Mouse (Mus musculus) ovary, postnatal 36 days (tissue): Measurements from ENCODE around the gene Sdk2.

Experiments used
- DNase-seq: peaks from one replicate; pipeline ENCODE4 v3.0.0; 2022; ENCODE audit warnings: low spot score, mixed read lengths

The Sdk2 gene

DNA sequence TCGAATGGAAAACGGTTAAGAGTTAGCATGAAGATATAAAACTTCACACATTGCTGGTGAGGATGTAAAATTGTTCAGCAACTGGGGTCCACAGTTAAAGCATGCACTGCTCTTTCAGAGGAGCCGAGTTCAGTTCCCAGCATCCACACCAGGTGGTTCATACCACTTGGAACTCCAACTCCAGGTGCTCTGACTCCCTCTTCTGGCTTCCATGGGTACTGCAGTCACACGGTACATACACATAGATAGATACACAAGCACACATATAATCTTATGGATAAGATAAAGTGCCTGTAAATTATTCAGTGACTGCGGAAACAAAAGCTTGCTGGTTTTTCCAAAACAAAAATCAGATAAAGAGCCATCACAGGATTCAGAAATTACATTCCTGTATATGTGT lies 19.9 kb downstream of the Sdk2 start:
- no peak for DNase-seq

- no peak for DNase-seq
These were observed 22.5 kb downstream of the Sdk2 start for GRCm38 (mm10) chr11:114044373-114044772.

DNA sequence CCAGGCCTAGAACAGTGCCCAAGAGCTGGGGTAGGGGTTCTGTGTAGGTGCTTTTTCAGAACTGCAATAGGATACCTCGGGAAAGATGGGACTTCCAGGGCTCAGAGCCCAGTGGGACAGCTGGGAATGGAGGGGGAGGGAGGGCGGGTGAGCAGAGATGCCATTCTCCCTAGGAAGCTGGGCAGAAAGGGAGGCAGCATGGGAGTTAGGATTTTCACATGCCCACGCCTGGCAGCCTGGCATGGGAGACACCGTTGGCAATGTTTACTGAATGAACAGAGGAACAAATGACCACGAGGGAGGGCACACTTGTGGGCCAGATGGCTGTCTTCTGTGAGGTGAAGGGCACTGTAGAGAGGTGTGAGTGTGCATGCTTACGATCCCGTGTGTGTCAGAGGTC lies 23.3 kb downstream of the Sdk2 start:
- no peak for DNase-seq

GRCm38 (mm10) chr11:114040391-114041035 lies 26.3 kb downstream of the Sdk2 start:
- DNase-seq: no peak

DNA sequence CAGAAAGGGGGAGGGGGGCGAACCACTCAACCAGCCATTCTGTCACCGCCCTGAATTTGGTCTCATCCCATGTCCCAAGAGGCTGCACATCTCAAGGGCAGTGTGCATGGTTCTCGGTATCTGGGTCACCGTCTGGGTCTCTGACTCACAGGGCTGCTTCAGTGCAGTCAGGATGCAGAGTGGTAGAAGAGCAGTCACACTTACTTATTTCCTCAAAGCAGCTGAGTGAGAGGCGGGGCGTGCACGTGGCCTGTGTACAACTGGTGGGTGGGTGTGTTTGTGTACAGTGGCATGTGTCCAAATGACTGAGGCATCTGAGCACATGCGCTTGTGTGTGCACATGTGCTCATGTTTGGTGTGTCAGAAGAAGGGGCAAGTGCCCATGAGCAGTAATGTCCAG lies 28.8 kb downstream of the Sdk2 start:
- DNase-seq: no peak

DNA sequence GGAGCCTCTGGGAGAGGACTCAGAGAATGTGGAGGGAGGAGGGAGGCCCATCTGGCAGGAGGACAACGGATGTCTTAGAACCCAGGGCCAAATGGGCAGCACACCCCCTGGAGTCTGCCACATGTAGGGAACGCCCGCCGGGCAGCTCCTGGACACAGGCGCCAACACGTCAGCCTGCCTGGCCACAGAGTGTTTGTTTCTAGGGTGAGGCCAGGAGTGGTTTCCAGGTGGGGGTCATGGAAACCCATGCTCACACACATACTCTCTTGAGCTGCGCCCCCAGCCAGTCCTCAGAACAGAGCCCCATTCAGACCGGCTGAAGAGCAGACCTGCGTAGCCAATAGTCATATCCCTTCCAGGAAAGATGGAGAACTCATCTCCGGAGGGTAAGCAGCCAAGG lies 35.4 kb downstream of the Sdk2 start:
- no peak for DNase-seq

GRCm38 (mm10) chr11:114030214-114030613 lies 36.6 kb downstream of the Sdk2 start:
- DNase-seq: no peak

- no peak for DNase-seq
These were observed 38.3 kb downstream of the Sdk2 start for GRCm38 (mm10) chr11:114028512-114028911.

DNA sequence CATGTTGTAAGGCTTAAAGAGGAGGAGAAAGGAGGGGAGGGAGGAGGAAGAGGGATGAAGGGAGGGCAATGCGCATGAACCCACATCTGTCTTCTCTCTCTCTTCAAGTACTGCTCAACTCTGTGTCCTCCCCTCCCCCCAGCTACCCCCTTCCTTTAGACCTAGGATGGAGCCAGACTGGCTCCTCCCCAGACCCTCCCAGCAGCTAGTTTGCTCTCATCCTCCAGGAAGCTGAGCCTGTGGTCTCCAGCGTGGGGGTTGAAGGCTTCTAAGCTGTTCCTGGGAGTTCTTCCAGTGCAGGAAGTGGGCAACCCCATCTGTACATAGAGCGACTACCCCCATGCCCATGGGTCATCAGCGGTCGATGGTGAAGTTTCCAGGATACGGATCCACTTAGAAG lies 38.8 kb downstream of the Sdk2 start:
- no peak for DNase-seq

GRCm38 (mm10) chr11:114025056-114025455 lies 41.8 kb downstream of the Sdk2 start:
- DNase-seq: no peak

GRCm38 (mm10) chr11:114023965-114024364 lies 42.9 kb downstream of the Sdk2 start:
- DNase-seq: no peak

- no peak for DNase-seq
These were observed 44.7 kb downstream of the Sdk2 start for GRCm38 (mm10) chr11:114022166-114022565.

- no peak for DNase-seq
These were observed 47.8 kb downstream of the Sdk2 start for GRCm38 (mm10) chr11:114019087-114019486.

DNA sequence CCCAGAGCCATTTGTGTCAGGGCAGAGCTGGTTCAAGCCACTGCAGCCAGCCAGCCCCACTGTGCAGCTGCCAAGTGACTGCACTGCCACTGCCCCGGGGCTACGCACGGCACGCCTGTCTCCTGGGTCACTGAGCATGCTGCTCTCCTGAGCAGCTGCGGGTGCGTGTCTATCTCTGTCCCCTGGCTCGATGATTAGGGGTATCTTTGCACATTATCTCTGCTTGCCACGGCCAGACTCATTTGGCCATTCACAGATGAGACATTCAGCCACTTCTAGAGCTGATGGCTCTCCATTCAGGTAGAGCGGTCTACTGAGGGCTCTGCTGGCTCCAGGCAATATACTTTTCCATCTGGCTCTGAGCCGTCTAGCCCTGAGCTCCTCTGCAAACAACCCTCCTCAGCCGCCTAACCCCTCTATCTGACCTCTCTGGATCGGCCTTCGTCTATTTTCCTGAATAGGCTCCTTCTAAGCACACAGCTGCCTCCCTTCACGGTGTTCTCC lies 49.9 kb downstream of the Sdk2 start:
- DNase-seq: peak; percentile 14

- DNase-seq: no peak
These were observed 50.5 kb downstream of the Sdk2 start for GRCm38 (mm10) chr11:114016108-114016888.

- DNase-seq: no peak
These were observed 55.3 kb downstream of the Sdk2 start for GRCm38 (mm10) chr11:114011523-114011922.

DNA sequence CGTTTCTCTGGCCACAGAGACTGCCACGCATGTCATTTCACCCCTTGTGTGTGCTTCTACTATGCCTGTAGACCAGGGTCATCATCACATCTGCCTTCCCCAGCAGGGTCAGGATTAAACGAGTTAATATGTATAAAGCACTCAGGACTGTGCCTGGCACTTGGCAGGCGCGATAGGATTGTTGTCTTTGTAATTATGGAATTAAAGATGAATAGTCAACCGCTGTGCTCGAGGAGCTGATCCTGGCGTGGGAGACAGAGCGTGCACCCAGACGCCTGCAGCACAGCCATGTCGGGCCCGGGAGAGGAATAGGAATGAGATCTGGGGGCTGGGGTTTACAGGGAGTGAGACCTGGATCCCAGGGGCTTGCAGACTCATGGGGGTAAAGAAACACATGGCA lies 61.0 kb downstream of the Sdk2 start:
- DNase-seq: no peak

- no peak for DNase-seq
These were observed 62.2 kb downstream of the Sdk2 start for GRCm38 (mm10) chr11:114004651-114005050.

GRCm38 (mm10) chr11:114003195-114003594 lies 63.7 kb downstream of the Sdk2 start:
- no peak for DNase-seq

GRCm38 (mm10) chr11:114000051-114000450 lies 66.8 kb downstream of the Sdk2 start:
- DNase-seq: no peak

DNA sequence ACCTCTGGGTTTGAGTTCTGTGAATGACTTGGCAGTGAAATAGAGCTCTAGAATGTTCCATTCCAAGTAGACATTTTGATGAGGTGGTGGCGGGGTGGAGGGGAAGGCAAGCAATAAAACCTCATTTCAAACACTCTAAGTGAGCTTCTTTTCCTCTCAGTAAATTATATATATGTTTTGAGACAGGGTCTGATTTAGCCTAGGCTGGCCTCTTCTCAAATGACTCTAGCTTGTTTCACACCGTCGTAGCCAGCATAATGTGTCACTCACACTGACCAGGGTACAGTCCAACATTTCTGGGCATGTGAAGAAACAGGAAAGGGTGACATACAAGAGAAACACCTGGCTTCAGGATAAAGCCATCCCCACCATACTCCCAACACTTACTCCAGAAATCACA lies 68.1 kb downstream of the Sdk2 start:
- DNase-seq: no peak

DNA sequence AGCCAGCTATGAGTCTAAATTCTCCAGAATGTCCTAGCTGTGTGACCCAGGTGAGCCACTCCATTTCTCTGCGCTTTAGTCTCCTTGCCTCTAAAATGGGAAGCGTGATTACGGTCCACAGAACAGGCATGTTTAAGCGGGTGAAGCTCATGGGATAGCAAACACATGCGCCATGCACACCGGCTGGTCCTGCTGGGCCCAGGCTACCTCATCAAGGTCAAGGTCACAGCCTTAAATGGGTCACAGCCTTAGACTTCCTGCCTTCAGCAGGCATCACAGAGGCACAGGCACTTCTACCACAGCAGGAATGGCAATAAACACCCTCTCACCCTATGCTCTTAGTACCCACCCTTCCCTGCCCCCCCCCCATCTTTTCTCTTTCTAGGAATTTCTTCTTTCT lies 72.9 kb downstream of the Sdk2 start:
- no peak for DNase-seq

GRCm38 (mm10) chr11:113992894-113993293 lies 74.0 kb downstream of the Sdk2 start:
- DNase-seq: no peak

- no peak for DNase-seq
These were observed 75.0 kb downstream of the Sdk2 start for GRCm38 (mm10) chr11:113991886-113992285.
